Mouse (Mus musculus) hindlimb bud, embryonic 11.5 days (tissue): ENCODE data around the gene Epha1.

ENCODE experiments used
- DNase-seq: peaks from one replicate; pipeline ENCODE4 v3.0.0-alpha.2; 2012; ENCODE audit warnings: low read depth, low spot score; ENCODE audit errors: extremely low spot score

Gene Epha1

DNA sequence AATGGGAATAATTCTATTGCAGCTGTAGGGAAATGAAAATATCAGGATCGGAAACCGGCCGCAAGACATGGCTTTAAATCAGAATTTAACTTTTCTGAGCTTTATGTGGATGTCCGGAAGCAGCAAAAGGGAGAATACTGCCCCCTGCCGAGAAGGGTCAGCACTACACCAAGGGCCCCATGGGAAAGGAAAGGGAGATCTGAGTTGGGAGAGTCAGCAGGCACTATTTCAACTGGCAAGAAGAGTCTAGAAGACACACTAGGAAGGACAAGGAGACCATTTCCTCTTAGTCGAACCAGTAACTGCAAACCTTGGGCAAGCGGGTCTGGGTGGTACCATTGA is 47.8 kb downstream of the Epha1 start:
- peak; percentile 54 for DNase-seq

DNA sequence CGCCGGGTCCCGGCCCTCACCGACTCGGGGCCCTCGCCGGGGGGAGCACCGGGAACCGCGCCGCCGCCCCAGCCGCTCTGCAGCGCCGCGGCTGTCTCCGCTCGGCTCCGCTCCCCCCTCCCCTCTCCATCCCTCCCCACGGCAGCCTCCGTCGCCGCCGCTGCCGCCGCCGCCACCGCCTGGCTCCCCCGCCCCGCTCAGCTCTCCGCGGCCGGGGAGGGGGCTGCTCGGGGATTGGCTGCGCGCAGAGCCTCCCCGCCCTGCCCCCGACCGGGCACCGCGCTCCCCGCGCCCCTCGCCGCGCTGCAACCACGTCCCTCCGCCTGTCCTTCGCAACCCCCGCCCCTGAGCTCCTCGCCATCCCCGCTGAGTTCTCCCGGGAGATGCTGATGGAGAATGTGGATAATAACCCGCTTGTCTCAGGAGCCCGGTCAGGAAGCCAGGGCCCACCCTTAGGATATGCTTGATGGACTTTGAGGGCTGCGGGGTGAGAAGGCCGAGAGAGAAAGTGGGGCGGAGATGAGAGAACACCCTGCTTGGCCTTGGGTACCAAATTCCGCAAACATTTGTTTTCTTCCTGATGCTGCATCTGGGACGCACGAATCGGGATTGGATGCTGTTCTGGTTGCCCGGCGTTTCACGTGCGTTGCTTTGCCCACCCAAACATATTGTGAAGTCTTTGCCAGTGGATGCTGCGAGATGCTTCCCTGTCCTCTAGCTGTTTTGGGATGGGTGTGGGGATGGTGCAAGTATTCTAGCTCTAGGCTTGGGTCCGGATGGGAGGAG is 48.4 kb downstream of the Epha1 start, which contains the start of gene Fam131b:
TSS of gene Fam131b (minus strand) at position 162 of the 786 bp plus-strand sequence.
- DNase-seq: peak; percentile 10

DNA sequence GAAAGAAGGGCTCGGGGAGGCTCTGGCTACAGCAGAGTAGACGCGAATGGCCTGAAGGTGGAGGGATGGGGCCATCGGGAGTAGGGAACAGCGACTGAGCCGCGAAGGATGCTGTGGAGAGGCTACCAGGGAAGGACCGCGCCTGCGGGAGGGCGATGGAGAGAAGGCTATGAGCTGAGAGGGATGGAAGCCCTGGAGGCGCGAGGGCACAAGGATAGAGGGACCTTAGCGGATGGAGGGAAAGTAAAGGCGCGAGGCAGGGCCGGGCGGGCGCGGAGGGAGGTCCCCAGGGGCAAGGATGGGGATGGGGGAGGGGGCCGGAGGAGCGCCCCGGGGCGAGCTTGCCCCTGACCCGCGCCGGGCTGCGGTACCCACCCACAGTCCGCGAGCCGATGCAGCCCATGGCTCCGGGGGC is 49.0 kb downstream of the Epha1 start:
- DNase-seq: no peak

DNA sequence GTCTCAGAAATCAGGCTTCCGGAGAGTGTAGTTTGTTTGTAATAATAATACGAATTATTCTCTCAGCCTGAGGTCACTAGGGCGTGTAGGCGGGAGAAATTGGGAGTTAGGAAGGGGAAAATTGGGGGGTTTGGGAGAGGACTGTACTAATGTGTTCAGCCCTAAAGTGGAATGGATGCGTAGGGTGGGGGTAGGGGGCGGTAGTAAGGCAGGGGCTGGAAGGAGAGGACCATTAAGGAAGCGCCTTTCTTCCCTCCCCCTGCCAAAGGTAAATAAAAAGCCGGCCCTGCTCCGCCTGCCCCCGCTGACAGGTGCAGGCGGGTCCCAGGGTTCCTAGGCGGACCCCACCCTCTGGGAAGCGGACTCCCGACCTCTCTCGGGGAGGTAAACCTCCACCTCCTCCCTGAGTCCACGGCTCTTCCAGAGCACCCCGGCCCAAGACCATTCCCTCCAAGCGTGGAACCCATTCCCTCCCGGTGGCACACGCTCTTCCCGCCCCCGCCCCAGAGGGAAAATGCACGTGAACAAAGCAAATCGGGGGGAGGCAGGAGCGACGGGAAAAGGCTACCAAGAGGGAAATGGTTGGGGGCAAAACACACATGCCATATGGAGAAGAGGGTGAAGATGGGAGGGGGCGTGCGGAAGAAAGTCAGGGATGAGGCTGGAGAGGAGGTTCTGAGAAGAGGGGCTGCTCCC is 49.5 kb downstream of the Epha1 start:
- DNase-seq: no peak

DNA sequence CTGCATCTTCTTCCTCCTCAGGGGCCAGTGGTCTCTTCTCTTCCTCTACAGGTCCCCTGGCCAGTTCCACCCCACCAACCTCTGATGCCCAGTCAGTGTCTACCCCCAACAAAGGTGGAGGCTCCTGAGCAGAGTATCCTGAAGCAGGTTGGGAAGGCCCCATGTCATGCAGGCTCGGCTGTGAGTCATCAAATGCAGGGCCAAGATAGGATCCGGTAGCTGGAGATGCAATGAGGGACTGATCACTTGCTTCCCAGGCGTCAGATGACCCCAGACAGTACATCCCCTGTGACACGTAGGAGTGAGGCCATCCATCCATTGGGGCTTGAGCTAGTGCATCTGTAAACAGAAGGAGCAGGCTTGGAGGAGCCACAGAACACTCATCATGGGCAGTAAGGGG is 54.8 kb downstream of the Epha1 start:
- no peak for DNase-seq

DNA sequence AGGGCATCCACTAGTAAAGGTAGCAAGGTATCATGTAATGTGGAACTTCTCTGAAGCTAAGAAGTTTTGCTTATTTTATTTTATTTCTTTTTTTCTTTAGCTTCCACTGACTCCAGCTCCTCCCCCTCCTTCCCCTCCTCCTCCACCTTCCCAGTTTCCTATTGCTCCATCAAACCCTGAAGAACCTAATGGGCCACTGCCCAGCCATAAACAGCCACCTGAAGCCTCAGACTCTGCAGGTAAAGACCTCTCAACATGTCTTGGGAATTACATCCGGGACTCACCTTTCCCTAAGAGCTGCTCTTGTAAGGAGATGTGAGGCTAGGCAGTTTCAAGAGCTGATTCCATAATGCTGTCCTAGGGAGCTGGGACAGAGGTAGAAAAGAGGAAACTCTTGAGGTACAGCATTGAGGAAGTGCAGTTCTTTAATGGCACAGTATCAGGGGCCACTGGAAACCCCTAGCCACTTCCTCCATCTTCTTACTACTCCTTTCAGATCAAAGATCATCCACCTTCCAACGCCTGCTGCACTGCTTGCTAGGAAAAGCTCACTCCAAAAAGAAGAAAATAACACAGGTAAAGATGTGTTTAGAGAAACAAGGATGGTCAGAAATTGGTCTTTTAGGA is 62.5 kb downstream of the Epha1 start:
- no peak for DNase-seq

DNA sequence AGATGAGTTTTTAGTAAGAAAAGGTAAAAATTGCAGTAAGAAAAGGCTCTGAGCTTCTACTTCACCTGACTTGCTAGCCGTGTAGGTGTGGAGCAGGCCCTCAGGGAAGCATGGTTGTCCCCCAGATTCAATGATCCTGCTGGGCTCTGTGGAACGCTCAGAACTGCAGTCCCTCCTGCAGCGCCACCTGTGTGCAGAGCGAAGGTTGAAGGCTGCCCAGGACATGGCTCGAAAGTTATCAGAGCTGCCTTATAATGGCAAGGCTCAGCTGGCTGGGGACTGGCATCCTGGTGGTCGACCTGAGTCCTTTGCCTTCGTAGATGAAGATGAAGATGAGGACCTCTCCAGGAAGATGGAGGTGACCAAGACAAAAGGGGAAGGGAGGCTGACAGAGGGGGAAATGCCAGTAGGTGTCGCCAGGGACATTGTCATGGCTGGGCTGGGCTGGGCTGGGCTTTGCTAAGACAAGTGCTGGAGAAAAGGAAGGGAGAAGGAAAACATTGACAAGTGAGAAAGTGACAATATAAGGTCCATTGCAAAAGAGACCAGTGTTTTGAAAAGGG is 63.2 kb downstream of the Epha1 start:
- no peak for DNase-seq
